Mouse (Mus musculus) cerebellum, adult 11-12 months (tissue): Measurements from ENCODE around the gene Arap1.
A peak's percentile ranks its signal among the peaks of the same experiment; 100 is the strongest.

Experiments used
- DNase-seq: peaks from one replicate; pipeline ENCODE4 v3.0.0; 2022

Gene Arap1

DNA sequence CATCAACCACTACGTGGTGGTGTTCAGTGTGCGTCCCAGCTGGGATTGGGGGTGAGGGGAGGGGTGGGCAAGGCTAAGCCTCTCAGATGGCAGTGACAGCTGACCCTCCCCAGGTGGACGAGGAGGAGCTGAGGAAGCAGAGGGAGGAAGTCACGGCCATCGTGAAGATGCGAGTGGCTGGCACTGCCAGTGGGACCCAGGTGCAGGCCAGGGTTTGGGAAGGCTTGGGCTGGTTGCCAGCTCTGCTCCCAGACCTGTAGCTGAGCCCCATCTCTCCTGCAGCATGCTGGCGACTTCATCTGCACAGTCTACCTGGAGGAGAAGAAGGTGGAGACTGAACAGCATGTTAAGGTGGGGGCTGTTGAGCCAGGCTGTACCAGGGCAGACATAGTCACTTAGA, 53.6 kb downstream of the Arap1 start:
- no peak for DNase-seq

DNA sequence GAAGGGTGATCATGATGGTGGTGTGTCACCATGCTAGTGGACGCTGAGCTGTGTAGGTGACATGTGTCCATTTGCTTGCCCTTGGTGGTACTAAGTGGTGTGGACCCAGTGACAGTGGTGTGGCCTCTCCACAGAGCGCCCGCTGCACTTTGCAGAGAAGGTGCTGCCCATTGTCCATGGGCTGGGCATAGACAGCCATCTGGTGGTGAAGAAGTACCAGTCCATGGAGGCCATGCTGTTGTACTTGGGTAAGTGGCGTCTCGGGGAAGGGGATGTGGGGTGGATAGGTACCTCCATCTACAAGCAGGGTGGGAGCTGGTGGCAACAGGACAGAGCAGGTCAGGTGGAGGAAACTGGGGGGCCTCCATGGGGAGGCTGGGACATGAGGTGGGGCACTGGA, 56.0 kb downstream of the Arap1 start:
- no peak for DNase-seq

DNA sequence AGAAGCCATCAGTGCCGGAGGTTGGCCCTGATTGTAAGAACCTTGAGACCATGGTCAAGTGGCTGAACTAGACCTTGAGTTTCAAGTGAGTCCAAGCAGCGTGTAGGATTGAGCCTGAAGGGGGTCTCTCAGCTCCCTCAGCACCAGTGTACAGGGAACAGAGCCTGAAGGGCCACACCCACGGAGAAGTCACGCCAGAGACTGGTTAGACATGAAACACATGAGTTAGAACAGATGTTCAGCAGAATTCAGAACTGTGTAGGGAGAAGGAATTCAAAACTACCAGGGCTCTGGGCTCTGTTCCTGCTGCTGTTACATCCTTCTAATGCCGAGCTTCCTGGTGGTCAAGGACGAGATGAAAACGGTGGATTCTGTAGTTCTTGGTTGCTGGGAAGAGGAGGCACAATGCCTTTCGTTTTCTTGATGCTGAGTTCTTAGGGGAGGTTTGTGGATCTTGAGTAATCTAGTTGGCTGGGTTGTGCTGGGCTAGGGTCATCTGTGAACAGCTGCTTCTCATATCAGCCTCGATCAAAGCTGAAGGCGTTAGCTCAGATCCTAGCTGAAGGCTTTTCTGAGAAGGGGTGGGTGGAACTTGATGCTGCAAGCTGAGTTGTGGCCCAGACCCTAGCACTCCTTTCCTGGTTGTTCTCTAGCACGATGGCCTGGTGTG, 62.5 kb downstream of the Arap1 start, which contains the start of gene Gm45837:
Gene Gm45837, plus strand, starts transcription at position 620 of the 670 bp plus-strand sequence.
- DNase-seq, result no peak

DNA sequence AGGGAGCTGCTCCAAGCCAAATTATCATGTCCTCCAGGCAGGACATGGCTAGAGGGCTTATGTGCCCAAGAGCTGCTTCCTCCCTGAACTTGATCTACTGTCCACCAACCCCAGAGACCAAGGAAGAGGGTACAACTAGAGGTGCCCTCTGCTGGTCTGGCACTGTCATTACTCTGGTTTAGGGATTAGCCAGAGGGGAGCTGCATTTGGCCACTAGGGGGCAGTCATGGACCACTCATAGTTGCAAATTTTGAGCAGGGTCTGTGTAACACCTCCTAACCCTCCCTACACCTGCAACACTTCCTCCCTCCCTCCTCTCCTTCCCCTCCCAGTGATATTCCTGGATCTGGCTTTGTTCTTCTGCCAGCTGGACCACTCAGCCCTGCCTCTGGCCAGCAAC, 64.9 kb downstream of the Arap1 start:
- DNase-seq, result peak; percentile 32

DNA sequence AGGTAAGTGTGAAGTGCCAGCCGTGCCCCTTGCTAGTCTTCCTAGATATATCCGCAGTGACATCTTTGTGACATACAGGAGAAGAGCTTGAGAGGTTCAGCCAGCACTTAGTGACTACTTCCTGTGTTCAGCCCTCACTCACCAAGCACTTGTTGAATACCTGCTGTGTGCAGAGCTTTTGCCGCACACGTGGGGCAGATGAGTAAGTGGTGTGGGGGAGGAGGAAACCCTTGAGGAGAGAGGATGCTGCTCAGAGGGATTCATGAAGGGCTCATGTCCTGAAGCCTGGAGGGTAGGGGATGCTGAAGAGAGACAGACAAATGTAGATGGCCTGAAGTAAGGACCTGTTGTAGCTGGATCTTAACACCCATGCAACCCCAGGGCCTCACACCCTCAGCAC, 66.3 kb downstream of the Arap1 start:
- DNase-seq, result no peak

DNA sequence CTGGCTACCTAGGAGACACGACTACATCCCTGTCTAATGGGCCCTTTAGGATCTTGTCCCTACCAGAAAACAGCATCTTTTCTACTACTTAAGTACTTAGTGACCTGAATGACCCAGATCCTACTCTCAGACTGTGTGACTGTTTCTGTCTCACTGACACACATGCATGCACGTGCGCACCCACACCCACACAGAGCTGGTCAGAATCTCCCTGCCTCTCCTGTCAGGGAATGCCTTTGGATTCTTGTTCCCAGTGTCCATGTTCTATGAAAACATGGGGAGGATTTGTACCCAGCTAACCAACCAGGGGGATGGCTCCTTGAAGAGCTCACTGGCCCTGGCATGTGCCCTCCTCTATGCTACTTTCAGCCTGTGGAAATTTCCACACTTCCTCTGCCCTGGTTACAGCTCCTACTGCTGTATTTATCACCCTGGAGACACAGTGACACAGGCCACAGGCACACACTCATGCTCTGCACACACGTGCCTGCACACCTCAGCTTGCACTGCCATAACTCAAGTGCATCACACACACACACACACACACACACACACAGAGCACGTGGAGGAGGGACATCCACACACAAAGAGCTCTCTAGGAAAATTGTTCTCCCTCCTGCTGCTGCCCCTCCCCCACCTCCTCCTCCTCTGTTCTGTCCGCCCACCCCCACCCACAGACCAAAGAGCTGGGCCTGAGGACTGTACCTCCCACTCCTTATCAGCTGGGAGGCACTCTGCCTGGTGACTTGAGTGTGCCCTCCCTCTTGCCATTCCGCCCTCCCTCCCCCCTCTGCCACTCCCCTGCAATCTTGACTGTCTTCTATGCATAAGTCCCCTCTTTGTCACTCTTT, 67.0 kb downstream of the Arap1 start:
- no peak for DNase-seq

DNA sequence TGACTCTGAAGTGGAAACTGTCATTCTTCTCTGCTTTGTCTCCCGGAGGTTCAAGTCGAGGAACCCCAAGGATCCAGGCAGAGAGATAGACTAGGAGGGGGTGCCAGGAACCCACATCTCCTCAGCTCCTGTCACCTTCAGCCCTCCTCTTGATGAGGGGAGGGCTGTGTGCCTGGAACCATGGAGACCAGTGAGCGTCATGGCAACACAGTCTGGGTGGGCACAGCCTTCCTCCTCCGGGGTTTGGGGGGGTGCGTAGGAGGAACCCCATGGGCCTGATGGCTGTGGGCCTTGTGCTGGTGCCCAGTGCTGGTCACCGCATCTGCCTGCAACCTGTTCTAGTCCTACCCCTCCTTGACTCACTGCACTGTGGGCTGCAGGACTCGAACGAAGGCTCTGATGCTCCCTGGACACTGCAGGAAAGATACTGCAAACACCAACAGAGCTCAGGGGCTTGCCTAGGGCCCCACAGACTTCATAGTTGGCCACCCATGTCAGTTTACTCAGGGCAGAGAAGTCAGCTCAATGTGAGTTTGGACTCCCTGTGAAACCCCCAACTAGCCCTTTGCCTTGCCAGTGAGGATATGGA, 67.7 kb downstream of the Arap1 start:
- no peak for DNase-seq

DNA sequence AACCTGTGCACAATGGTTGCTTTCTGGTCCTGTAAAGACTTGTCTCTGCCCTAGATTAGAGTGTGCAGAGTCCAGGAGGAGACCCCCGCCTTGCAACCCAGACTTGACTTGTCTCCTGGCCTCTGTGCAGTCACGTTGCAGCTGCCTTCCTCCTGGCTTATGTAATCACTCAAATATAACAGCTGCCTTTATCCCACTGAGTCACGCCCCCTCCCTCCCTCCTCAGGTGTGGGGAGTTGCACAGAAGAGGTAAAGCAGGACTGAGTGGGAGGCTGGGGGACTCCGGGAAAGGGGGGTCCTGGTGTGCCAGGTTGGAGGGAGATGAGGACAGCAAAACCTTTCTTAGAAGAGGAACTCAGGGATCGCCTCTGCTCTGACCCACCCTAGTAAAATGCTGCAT, 68.5 kb downstream of the Arap1 start:
- no peak for DNase-seq

DNA sequence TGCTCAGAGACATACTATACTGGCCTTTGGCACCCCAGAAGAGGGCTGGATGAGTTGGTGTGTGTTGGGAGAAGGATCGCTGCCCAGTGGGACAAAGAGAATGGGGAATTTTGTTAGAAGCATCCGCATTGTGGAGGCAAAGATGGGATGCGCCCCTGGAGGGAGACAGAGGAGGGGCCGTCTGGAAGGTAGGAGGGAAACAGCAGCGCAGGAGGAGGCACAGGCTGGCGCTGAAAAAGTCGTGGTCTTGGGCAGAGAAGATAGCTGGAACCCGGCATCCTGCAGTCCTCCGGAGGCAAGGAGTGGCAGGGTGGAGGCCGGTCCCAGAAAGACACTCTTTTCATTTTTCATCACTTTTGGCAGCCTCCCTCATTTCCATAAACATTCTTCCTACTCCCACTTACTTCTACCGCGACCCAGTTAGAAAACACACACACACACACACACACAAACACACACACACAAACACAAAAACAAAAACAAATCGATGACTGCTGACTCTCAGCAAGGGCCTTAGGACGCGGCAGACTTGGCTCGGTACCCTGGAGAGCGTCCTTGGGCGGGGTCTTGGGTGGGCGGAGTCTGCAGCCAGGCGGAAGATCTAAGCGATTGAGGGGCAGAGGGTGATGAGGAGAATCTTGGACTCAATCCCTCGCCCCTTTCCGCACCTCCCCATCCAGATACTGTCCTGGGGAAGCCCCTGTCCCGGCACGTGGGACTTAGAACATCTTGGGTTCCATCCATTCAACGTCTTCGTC, 71.3 kb downstream of the Arap1 start:
- no peak for DNase-seq

DNA sequence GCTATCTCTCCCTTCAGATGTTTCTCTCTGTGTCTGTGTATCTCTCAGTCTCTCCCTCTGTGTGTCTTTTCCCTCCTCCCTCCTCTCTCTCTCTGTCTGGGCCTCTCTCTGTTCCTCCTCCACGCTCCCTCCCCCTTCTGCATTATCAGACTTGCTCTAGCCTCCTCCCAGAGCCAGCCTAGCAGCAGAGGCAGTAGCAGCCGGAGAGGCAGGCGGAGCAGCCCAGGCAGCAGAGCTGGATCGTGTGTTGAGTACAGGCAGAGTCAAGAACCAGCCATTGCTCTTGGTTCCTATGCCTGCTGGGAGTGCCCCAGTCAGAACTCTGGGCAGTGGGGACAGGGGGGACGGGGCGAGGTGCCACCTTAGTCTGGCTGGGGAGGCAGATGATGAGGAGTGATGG, 73.7 kb downstream of the Arap1 start, which contains the start of gene Pde2a:
Gene Pde2a, plus strand, starts transcription at position 163 of the 400 bp plus-strand sequence.
- no peak for DNase-seq

DNA sequence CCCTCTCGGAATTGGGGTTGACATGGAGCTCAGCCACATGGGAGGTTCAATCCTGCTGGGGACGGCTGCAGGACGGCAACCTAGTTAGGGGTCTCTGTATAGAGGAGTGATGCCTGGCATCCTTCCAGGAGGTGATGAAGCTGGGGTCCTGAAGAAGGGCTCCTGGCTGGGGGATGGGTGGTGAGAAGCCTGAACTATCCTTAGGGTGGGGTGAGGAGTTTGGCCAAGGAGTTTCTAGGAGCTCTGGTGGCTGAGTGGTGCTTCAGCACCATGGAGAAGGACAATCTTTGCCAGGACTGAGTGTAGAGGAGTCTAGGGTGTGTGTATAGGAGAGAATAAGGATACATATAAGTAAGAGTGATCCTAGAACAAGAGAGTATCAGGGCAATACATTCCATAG, 74.2 kb downstream of the Arap1 start:
- no peak for DNase-seq

DNA sequence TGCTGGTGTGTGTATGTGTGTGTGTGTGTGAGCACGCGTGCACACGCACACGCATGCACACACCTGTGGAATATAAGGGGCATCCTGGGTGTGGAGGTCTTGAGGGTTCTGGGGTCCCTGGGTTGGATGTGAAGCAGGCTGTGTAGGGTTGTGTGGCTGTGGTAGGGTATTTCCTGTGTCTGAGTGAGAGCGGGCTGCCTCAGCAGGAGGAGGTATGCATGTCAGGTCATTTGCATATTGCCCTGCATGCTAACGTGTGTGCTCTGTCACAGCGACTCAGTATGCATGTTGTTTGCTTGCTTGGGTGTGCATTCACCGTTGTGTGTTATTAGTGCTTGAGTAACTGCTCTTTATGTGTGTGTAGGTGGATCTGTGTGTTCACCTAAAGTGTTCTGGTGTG, 74.8 kb downstream of the Arap1 start:
- no peak for DNase-seq

DNA sequence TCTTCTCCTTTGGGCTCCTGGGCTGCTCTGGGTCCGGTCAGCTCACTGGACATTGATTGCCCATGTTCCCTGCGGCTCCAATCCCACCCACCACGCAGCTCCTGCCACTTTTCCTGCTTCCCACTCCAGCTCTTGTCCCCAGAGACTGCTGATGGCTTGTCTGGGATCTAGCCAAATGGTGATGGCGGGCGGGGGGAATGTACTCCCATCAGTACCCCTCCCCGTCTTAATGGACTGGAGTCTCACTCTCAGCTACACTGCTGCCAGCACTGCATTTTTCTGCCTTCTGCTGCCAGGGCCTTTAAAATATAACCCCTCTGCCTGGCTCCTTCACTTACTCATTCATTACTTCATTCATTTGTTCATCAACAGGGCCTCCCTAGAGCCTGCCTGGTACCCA, 76.1 kb downstream of the Arap1 start:
- no peak for DNase-seq

DNA sequence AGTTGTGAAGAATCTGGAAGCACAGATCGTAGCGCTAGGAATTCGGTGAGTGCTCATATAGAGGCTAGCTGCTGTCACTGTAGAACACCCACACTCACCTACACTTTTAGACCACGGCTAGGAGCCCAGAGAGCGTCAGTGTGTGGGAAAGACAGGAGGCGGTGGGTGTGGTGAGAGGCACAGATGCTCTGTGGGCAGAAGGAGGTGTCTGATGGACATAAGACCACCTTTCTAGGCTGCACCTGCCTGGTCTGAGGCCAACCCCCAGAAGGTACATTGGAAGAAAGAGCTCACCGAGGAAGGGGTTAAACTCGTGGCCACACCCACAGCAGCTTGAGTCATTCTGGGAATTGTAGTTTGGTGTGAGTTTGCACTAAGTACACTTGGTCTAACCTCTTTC, 78.8 kb downstream of the Arap1 start:
- no peak for DNase-seq

DNA sequence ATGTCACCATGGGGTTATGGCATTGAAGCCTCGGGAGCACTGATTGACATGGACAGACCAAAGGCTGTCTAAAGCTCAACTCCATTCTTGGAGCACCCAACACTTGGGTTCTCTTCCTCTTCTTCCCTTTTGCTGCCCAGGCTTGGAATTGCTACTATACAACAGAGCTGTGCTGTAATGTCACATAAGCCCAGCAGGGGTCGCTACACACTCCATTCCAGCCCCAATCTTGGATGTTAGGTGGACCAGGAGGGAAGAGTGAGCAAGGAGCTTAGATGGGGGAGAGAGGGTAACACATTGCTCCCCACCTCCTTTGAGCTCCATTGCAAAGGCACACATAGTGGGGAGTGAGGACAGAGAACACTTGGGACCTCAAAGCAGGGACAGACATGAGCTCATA, 79.9 kb downstream of the Arap1 start:
- DNase-seq, result no peak

DNA sequence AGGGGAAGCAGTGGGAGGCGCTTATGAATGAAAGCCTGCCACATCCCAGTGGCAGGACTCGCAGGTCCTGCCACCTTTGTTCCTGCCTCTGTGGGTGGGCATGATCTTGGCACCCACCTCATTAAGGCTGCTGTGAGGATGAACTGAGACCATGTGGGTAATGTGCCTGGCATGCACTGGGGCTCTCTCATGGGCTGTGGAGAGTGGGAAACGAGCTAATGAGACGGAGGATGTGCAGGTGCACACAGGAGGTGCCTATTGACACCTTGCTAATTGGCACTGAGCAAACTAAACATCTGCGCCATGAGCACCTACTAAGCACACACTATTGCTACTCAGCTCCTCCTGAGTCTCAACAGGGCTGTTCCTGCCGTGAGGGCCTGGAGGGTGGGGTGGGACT, 87.2 kb downstream of the Arap1 start:
- no peak for DNase-seq

DNA sequence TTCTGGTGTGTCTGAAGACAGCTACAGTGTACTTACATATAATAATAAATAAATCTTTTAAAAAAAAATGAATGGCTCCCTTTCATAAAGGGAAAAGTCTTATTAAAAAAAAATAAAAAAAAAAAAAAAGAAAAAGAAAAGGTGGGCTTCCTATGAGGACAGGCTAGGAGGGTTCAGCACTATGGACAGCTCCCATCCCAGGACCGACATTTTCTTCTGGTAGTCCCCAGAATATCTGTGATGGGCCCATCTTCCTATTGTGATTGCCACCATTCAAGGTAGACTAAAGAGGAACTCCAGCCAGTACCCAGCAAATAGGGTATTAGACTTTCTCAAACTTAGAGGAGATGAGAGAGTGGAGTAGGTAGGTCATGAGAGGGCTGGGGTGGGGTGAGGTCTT, 90.0 kb downstream of the Arap1 start:
- no peak for DNase-seq

DNA sequence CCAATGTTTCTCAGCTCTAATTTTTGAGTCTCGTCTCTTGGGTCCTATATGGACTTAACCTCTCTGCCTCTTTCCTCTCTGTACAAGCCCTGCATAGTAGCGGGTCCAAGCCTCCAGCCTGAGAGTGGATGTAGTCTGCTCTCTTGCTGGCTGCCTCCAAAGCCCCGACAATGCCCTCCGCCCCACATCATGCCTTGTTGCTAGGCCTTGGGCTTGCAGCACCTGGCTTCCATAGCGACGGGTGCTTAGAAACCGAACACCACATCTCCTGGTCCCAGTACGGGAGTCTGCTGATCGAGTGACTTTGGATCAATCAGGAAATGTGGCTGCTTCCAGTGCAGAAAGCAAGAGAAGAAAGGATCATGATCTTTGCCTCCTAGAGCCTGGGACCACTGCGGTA, 95.2 kb downstream of the Arap1 start:
- no peak for DNase-seq

DNA sequence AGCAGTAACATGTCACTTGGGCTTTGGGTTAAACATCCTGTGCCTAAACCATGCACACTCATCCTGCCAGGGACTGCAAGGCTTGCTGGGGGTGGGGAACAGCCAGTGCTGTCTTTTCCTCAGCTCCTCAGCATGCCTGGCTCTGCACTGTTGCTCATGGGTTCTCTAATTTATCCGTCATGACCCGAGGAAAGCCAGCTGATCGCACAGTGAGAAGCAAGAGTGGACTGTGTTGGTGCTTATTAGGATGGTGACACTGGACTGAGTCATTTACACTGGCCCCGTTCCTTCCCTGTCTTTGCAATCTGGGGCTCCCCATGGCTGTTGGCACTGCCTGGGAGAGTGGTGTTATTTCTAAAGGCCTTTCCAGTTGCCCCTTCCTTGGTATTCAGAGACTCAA, 96.3 kb downstream of the Arap1 start:
- no peak for DNase-seq

DNA sequence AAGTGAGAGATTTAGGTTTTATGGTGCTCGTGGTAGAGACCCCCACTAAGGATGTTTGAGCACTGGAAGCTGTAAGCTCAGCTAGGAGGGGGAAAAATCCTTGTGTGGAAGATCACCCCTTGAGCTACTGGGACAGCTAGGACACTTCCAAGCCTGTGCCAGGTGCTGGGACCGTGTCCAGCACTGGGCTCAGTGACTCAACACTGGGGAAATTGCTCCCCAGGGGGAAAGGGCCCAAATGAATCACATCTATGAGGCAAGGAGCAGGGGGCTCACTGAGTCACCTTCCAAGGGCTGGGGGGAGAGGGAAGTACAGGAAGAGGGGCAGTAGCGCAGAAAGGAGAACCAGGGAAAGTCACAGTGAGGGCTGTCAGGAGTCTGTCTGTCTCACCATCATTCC, 102.0 kb downstream of the Arap1 start:
- DNase-seq, result no peak

DNA sequence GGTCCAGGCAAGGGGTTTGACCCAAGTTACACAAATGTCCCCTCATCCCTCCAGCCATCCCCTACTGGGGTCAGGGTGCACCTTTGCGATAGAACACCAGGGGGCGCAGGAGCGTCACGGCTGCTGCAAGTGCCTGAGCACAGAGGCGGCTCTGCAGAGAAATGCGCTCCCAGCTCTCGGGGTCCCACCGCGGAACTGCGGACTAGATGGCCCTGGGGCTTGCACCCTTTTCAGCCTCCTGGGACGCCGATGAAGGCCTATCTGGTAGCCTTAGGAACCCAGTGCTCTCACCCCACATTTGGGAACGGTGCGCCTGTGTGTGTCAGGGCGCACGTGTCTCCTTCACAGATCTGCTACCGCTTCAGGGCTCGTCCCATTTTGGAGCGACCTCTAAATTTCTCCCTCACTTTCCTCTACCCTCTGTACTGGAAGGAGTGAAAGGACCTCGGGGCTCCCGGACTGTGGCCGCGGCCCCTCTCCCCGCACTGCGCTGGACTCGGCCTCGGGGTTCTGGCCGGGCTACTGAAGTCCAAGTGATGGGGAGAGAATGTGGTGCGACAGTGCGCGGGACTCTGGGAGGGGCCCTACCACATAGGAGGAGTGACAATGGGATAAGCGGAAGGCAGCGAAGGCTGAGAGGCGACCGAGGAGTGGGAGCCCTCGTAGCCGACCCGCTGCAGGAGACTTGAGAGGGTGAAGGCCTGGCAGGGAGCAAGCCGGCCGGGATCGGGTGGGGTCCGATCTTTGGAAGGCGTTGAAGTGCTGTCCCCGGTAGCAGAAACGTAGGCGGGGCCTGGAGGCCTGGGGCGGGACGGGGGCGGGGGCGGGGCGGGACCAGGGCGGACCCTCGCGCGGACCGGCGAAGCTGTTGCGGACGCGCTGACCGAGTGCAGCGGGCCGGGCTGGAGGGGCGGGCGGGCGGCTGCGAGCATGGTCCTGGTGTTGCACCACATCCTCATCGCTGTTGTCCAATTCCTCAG, 102.8 kb downstream of the Arap1 start:
- peak; percentile 60 for DNase-seq

DNA sequence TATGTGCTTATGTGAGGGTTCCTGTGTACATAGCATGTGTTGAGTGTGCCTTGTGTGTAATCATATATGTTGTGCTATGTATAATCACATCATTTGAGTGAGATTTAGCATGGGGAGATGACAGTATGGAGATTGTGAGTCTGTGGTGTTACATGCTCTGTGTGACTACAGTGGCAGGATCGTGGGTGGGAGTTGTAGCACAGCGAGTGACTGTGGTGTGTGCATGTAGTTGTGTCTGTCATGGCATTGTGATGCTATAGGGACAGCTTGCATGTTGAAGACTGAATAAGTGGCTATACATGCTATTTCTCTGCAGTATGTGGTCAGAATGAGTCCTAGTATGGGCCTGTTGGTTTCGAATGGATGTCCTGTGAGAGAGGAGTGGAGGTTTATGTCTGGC, 104.8 kb downstream of the Arap1 start:
- no peak for DNase-seq
